In the genomic region with DNA sequence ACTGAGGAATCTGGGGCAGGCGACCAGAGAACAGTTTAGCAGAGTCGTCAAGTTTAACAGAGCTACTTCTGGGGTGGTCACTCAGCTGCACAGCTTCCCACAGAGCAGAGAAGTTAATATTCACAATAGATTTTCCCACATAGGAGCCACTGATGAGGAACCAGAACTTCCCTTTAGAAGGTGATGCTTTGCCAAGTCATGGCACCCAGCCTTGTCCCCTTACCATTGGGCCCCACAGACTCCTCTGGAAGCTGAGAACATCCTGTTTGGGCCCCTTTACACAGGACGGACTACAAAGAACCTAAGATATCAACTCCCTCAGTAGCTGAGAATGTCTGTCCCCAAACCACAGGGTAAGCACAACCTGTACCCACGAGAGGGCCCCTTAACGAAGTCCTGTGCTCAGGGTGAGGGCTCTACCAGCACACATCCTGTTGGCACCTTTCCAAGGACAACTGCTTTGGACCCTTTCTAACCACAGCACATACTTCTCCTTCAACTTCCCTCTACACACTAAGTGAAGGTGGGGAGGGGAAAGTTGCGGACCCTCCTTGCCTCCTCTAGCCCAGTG, we compare ENCODE assay signal across 18 mouse cellular contexts. TPM values are rescaled to one million over a fixed set of nuclear protein-coding genes. Genes with fewer than 3 reads are reported as not detected.
DNase-seq lines count a peak whose midpoint lies in the region; ATAC-seq and TF ChIP-seq lines count a peak whose summit lies in the region.
"Had no signal": no experiment of that assay in that cellular context is flagged by ENCODE, and none has a peak within 500 bp of the region (broad histone marks: within the 10 kb centered on the region; RNA-seq: fewer than 3 reads in every experiment).

No protein-coding gene starts in this region.

- DNase-seq in limb, embryonic 10.5 days (ENCODE audit: low spot score), result no peak
- peak; percentile 2 for DNase-seq in G1E (ENCODE audit: low spot score)
- DNase-seq in splenic B cell, adult 2 months (ENCODE audit: low read depth, low spot score), result peak; percentile 54
- no peak for DNase-seq in midbrain, embryonic 11.5 days (ENCODE audit: low spot score, missing footprints)
- DNase-seq in adrenal gland, postnatal 14 days, result no peak
- no peak for DNase-seq in left cerebral cortex, postnatal 36 days (ENCODE audit: low spot score in 2 of 2)
- DNase-seq: gastrocnemius, postnatal 25 days; heart, postnatal 10 days; kidney, postnatal 36 days; left cerebral cortex, postnatal 4 days; right cerebral cortex, postnatal 25 days had no signal

- no peaks in the 10 kb centered on the region for H3K36me3 ChIP-seq in limb, embryonic 15.5 days
- H3K36me3 ChIP-seq in limb, embryonic 10.5 days, result no peaks in the 10 kb centered on the region
- no peaks in the 10 kb centered on the region for H3K36me3 ChIP-seq in G1E (replicated peaks)
- no peaks in the 10 kb centered on the region for H3K36me3 ChIP-seq in liver, embryonic 12.5 days
- no peaks in the 10 kb centered on the region for H3K36me3 ChIP-seq in splenic B cell, adult 2 months (ENCODE audit: control insufficient read depth, insufficient read depth, low read length, poor library complexity, severe bottlenecking)
- no peaks in the 10 kb centered on the region for H3K36me3 ChIP-seq in midbrain, embryonic 11.5 days (ENCODE audit: control insufficient read depth, insufficient read depth, low read length)
- H3K36me3 ChIP-seq: forebrain, embryonic 12.5 days; intestine, embryonic 15.5 days; midbrain, embryonic 13.5 days had no signal

- TF ChIP-seq CTCF in G1E (IDR thresholded peaks at IDR 0.05; ENCODE audit: low read depth, low read length), result no peak

- no peak overlapping the region for H3K4me3 ChIP-seq in limb, embryonic 15.5 days
- no peak overlapping the region for H3K4me3 ChIP-seq in limb, embryonic 10.5 days
- no peak overlapping the region for H3K4me3 ChIP-seq in G1E (ENCODE audit: low read depth, low read length)
- no peak overlapping the region for H3K4me3 ChIP-seq in liver, embryonic 12.5 days
- H3K4me3 ChIP-seq in midbrain, embryonic 11.5 days (ENCODE audit: low read depth, low read length), result no peak overlapping the region
- H3K4me3 ChIP-seq: forebrain, embryonic 12.5 days; intestine, embryonic 15.5 days; midbrain, embryonic 13.5 days had no signal

- ATAC-seq in limb, embryonic 15.5 days (ENCODE audit: insufficient number of reproducible peaks, low FRiP score, low TSS enrichment, low read depth), result 0 out of 2 replicates have a peak, but pooled peaks have one; percentile 27
- ATAC-seq in G1E (ENCODE audit: extremely low read depth, insufficient number of reproducible peaks, low FRiP score, poor library complexity, severe bottlenecking), result no peak
- ATAC-seq in liver, embryonic 12.5 days, result peak; percentile 35; the same call in 1 of the 2 replicates
- ATAC-seq in midbrain, embryonic 11.5 days (ENCODE audit: low FRiP score), result no peak
- ATAC-seq: intestine, embryonic 15.5 days had no signal

- H3K9ac ChIP-seq in limb, embryonic 15.5 days, result no peak overlapping the region
- H3K9ac ChIP-seq in liver, embryonic 12.5 days, result no peak overlapping the region
- no peak overlapping the region for H3K9ac ChIP-seq in midbrain, embryonic 11.5 days (ENCODE audit: low read length)
- H3K9ac ChIP-seq: forebrain, embryonic 12.5 days; intestine, embryonic 15.5 days; midbrain, embryonic 13.5 days had no signal

- intact Hi-C loops in left cerebral cortex, postnatal 36 days (cut with DNase I), result no loop called here

- H3K27me3 ChIP-seq in limb, embryonic 15.5 days, result no peaks in the 10 kb centered on the region
- no peaks in the 10 kb centered on the region for H3K27me3 ChIP-seq in limb, embryonic 10.5 days (ENCODE audit: low read depth, poor library complexity, severe bottlenecking)
- H3K27me3 ChIP-seq in G1E (ENCODE audit: insufficient read depth, low read length), result 0 out of 2 replicates have a peak, but pooled peaks cover 3% of the 10 kb centered on the region
- H3K27me3 ChIP-seq in liver, embryonic 12.5 days (replicated peaks), result no peaks in the 10 kb centered on the region
- no peaks in the 10 kb centered on the region for H3K27me3 ChIP-seq in splenic B cell, adult 2 months (ENCODE audit: control insufficient read depth, insufficient read depth, low read length, poor library complexity, severe bottlenecking)
- no peaks in the 10 kb centered on the region for H3K27me3 ChIP-seq in midbrain, embryonic 11.5 days (ENCODE audit: control insufficient read depth, insufficient read depth, low read length)
- H3K27me3 ChIP-seq: CH12.LX; forebrain, embryonic 12.5 days; intestine, embryonic 15.5 days; midbrain, embryonic 13.5 days had no signal

- 0 out of 2 replicates have a peak, but pooled peaks cover 3% of the 10 kb centered on the region for H3K4me1 ChIP-seq in limb, embryonic 15.5 days
- no peaks in the 10 kb centered on the region for H3K4me1 ChIP-seq in limb, embryonic 10.5 days
- H3K4me1 ChIP-seq in G1E (ENCODE audit: insufficient read depth, low read depth, low read length), result no peaks in the 10 kb centered on the region
- no peaks in the 10 kb centered on the region for H3K4me1 ChIP-seq in liver, embryonic 12.5 days
- no peaks in the 10 kb centered on the region for H3K4me1 ChIP-seq in midbrain, embryonic 11.5 days (ENCODE audit: control insufficient read depth, insufficient read depth, low read length)
- H3K4me1 ChIP-seq: forebrain, embryonic 12.5 days; intestine, embryonic 15.5 days; midbrain, embryonic 13.5 days had no signal

- 56% methylated on average over 6 of the region's 6 CpGs for WGBS in limb, embryonic 15.5 days
- 82% methylated on average over 6 of the region's 6 CpGs for WGBS in limb, embryonic 10.5 days
- WGBS in liver, embryonic 12.5 days (ENCODE audit: insufficient replicate concordance), result 33% methylated on average over 6 of the region's 6 CpGs
- WGBS in midbrain, embryonic 11.5 days, result 86% methylated on average over 6 of the region's 6 CpGs

- no peak overlapping the region for H3K4me2 ChIP-seq in limb, embryonic 15.5 days
- no peak overlapping the region for H3K4me2 ChIP-seq in liver, embryonic 12.5 days
- H3K4me2 ChIP-seq in midbrain, embryonic 11.5 days, result no peak overlapping the region
- H3K4me2 ChIP-seq: forebrain, embryonic 12.5 days; intestine, embryonic 15.5 days; midbrain, embryonic 13.5 days had no signal

- no peaks in the 10 kb centered on the region for H3K9me3 ChIP-seq in limb, embryonic 15.5 days
- H3K9me3 ChIP-seq in limb, embryonic 10.5 days (replicated peaks), result no peaks in the 10 kb centered on the region
- no peaks in the 10 kb centered on the region for H3K9me3 ChIP-seq in G1E (replicated peaks)
- no peaks in the 10 kb centered on the region for H3K9me3 ChIP-seq in liver, embryonic 12.5 days (replicated peaks)
- no peaks in the 10 kb centered on the region for H3K9me3 ChIP-seq in midbrain, embryonic 11.5 days (ENCODE audit: control insufficient read depth, low read length)
- H3K9me3 ChIP-seq: forebrain, embryonic 12.5 days; intestine, embryonic 15.5 days; midbrain, embryonic 13.5 days had no signal

- no peak overlapping the region for H3K27ac ChIP-seq in limb, embryonic 15.5 days
- H3K27ac ChIP-seq in limb, embryonic 10.5 days, result no peak overlapping the region
- H3K27ac ChIP-seq in liver, embryonic 12.5 days, result no peak overlapping the region
- no peak overlapping the region for H3K27ac ChIP-seq in midbrain, embryonic 11.5 days (ENCODE audit: low read depth, low read length)
- H3K27ac ChIP-seq: forebrain, embryonic 12.5 days; intestine, embryonic 15.5 days; midbrain, embryonic 13.5 days had no signal

RNA-seq across cellular contexts. Expression of a gene that starts 5.1 kb away (rescaled TPM):
- polyA plus RNA-seq in limb, embryonic 15.5 days (2015; fragmentation: Nextera tagmentation; extraction: Ambion mirVana), result not detected in 2 replicates
- polyA plus RNA-seq in limb, embryonic 10.5 days (2016; fragmentation: Nextera tagmentation; extraction: Ambion mirVana), result not detected in 2 replicates
- not detected in 2 replicates for total RNA-seq in G1E (2014; fragmentation: Nextera tagmentation)
- 0.16 TPM in 1 of 2 replicates, not detected in the other for total RNA-seq in G1E (2017)
- not detected in 2 replicates for polyA plus RNA-seq in G1E (2012)
- polyA plus RNA-seq in liver, embryonic 12.5 days (2016; fragmentation: Nextera tagmentation; extraction: Ambion mirVana), result not detected in 2 replicates
- not detected in 2 replicates for polyA plus RNA-seq in midbrain, embryonic 11.5 days (2014; fragmentation: Nextera tagmentation; extraction: Ambion mirVana)
- total RNA-seq in adrenal gland, postnatal 14 days (2021), result not detected in 2 replicates
- total RNA-seq in left cerebral cortex, postnatal 36 days (2021), result not detected
- total RNA-seq: CH12.LX; gastrocnemius, postnatal 25 days; heart, postnatal 10 days; left cerebral cortex, postnatal 4 days had no signal
- polyA plus RNA-seq: embryonic facial prominence, embryonic 11.5 days; forebrain, embryonic 12.5 days; intestine, embryonic 15.5 days; midbrain, embryonic 13.5 days had no signal

RNA-seq across cellular contexts. Expression of a gene that starts 13.5 kb away (rescaled TPM):
- 0.11 and 0.24 TPM in 2 replicates for polyA plus RNA-seq in limb, embryonic 15.5 days (2015; fragmentation: Nextera tagmentation; extraction: Ambion mirVana)
- 0.16 and 0.29 TPM in 2 replicates for polyA plus RNA-seq in limb, embryonic 10.5 days (2016; fragmentation: Nextera tagmentation; extraction: Ambion mirVana)
- total RNA-seq in G1E (2014; fragmentation: Nextera tagmentation), result not detected in 2 replicates
- total RNA-seq in G1E (2017), result 0.22 and 0.23 TPM in 2 replicates
- polyA plus RNA-seq in G1E (2012), result not detected in 2 replicates
- polyA plus RNA-seq in liver, embryonic 12.5 days (2016; fragmentation: Nextera tagmentation; extraction: Ambion mirVana), result 0.05 and 0.11 TPM in 2 replicates
- polyA plus RNA-seq in midbrain, embryonic 11.5 days (2014; fragmentation: Nextera tagmentation; extraction: Ambion mirVana), result 0.19 and 0.26 TPM in 2 replicates
- total RNA-seq in adrenal gland, postnatal 14 days (2021), result not detected in 2 replicates
- total RNA-seq in left cerebral cortex, postnatal 36 days (2021), result under 1 TPM; 0.15 to 0.45 TPM
- total RNA-seq: CH12.LX; gastrocnemius, postnatal 25 days; heart, postnatal 10 days had no signal

RNA-seq across cellular contexts. Expression of a gene that starts 19.4 kb away (rescaled TPM):
- polyA plus RNA-seq in limb, embryonic 15.5 days (2015; fragmentation: Nextera tagmentation; extraction: Ambion mirVana), result not detected in 2 replicates
- not detected in 2 replicates for polyA plus RNA-seq in limb, embryonic 10.5 days (2016; fragmentation: Nextera tagmentation; extraction: Ambion mirVana)
- total RNA-seq in G1E (2014; fragmentation: Nextera tagmentation) (not detected in 2 replicates), G1E (2017) (0.06 TPM in 1 of 2 replicates, not detected in the other)
- not detected in 2 replicates for polyA plus RNA-seq in G1E (2012)
- polyA plus RNA-seq in liver, embryonic 12.5 days (2016; fragmentation: Nextera tagmentation; extraction: Ambion mirVana), result not detected in 2 replicates
- not detected in 2 replicates for polyA plus RNA-seq in midbrain, embryonic 11.5 days (2014; fragmentation: Nextera tagmentation; extraction: Ambion mirVana)
- total RNA-seq in adrenal gland, postnatal 14 days (2021), result not detected in 2 replicates
- total RNA-seq in left cerebral cortex, postnatal 36 days (2021), result not detected
- total RNA-seq: CH12.LX; gastrocnemius, postnatal 25 days; heart, postnatal 10 days; left cerebral cortex, postnatal 4 days had no signal
- polyA plus RNA-seq: embryonic facial prominence, embryonic 11.5 days; forebrain, embryonic 12.5 days; intestine, embryonic 15.5 days; midbrain, embryonic 13.5 days had no signal

RNA-seq across cellular contexts. Expression of a gene that starts 26.1 kb away (rescaled TPM):
- polyA plus RNA-seq in limb, embryonic 15.5 days (2015; fragmentation: Nextera tagmentation; extraction: Ambion mirVana), result not detected in 2 replicates
- not detected in 2 replicates for polyA plus RNA-seq in limb, embryonic 10.5 days (2016; fragmentation: Nextera tagmentation; extraction: Ambion mirVana)
- not detected in 2 replicates for total RNA-seq in G1E (2014; fragmentation: Nextera tagmentation)
- total RNA-seq in G1E (2017), result 0.22 TPM in 1 of 2 replicates, not detected in the other
- not detected in 2 replicates for polyA plus RNA-seq in G1E (2012)
- not detected in 2 replicates for polyA plus RNA-seq in liver, embryonic 12.5 days (2016; fragmentation: Nextera tagmentation; extraction: Ambion mirVana)
- polyA plus RNA-seq in midbrain, embryonic 11.5 days (2014; fragmentation: Nextera tagmentation; extraction: Ambion mirVana), result not detected in 2 replicates
- not detected in 2 replicates for total RNA-seq in adrenal gland, postnatal 14 days (2021)
- not detected for total RNA-seq in left cerebral cortex, postnatal 36 days (2021)
- total RNA-seq: CH12.LX; gastrocnemius, postnatal 25 days; heart, postnatal 10 days; left cerebral cortex, postnatal 4 days had no signal
- polyA plus RNA-seq: embryonic facial prominence, embryonic 11.5 days; forebrain, embryonic 12.5 days; intestine, embryonic 15.5 days; midbrain, embryonic 13.5 days had no signal

RNA-seq across cellular contexts. Expression of a gene that starts 26.6 kb away (rescaled TPM):
- not detected in 2 replicates for polyA plus RNA-seq in limb, embryonic 15.5 days (2015; fragmentation: Nextera tagmentation; extraction: Ambion mirVana)
- not detected in 2 replicates for polyA plus RNA-seq in limb, embryonic 10.5 days (2016; fragmentation: Nextera tagmentation; extraction: Ambion mirVana)
- total RNA-seq in G1E (2014; fragmentation: Nextera tagmentation), result not detected in 2 replicates
- 0.22 TPM in 1 of 2 replicates, not detected in the other for total RNA-seq in G1E (2017)
- not detected in 2 replicates for polyA plus RNA-seq in G1E (2012)
- not detected in 2 replicates for polyA plus RNA-seq in liver, embryonic 12.5 days (2016; fragmentation: Nextera tagmentation; extraction: Ambion mirVana)
- polyA plus RNA-seq in midbrain, embryonic 11.5 days (2014; fragmentation: Nextera tagmentation; extraction: Ambion mirVana), result not detected in 2 replicates
- not detected in 2 replicates for total RNA-seq in adrenal gland, postnatal 14 days (2021)
- not detected for total RNA-seq in left cerebral cortex, postnatal 36 days (2021)
- total RNA-seq: CH12.LX; gastrocnemius, postnatal 25 days; heart, postnatal 10 days; left cerebral cortex, postnatal 4 days had no signal
- polyA plus RNA-seq: embryonic facial prominence, embryonic 11.5 days; forebrain, embryonic 12.5 days; intestine, embryonic 15.5 days; midbrain, embryonic 13.5 days had no signal

Comparison
In these comparisons a context has a peak if more than half of its experiments do, and no peak if none do; other contexts are left out.
1. ATAC-seq: peak in limb, embryonic 15.5 days (single experiment) and liver, embryonic 12.5 days (single experiment); none in G1E (single experiment) and midbrain, embryonic 11.5 days (single experiment).
2. DNase-seq: peak in G1E (single experiment) and splenic B cell, adult 2 months (single experiment); none in limb, embryonic 10.5 days (single experiment), midbrain, embryonic 11.5 days (single experiment), adrenal gland, postnatal 14 days (single experiment) and left cerebral cortex, postnatal 36 days (0 of 2).